Mouse (Mus musculus) cerebellum, adult 9-10 months (tissue): Measurements from ENCODE around the gene P2rx7.
"Not testable (repeated sequence)": the region's sequence is repeated elsewhere in the genome, so short reads cannot be mapped to it uniquely, and the experiment has no call there.

Experiments used
- DNase-seq: peaks from one replicate; pipeline ENCODE4 v3.0.0; 2022

The P2rx7 gene

GRCm38 (mm10) chr5:122647256-122647924, 3.7 kb downstream of the P2rx7 start:
- DNase-seq, result no peak

- not testable (repeated sequence) for DNase-seq
These were observed 4.3 kb downstream of the P2rx7 start for GRCm38 (mm10) chr5:122647952-122648374.

- no peak for DNase-seq
These were observed 5.6 kb downstream of the P2rx7 start for GRCm38 (mm10) chr5:122649264-122649663.

GRCm38 (mm10) chr5:122650100-122650499, 6.4 kb downstream of the P2rx7 start:
- DNase-seq, result no peak

- DNase-seq, result no peak
These were observed 8.8 kb downstream of the P2rx7 start for GRCm38 (mm10) chr5:122652506-122652905.

- DNase-seq, result no peak
These were observed 9.4 kb downstream of the P2rx7 start for GRCm38 (mm10) chr5:122653112-122653445.

GRCm38 (mm10) chr5:122653446-122654267, 9.9 kb downstream of the P2rx7 start:
- peak; percentile 89 for DNase-seq

- DNase-seq, result no peak
These were observed 10.5 kb downstream of the P2rx7 start for GRCm38 (mm10) chr5:122654268-122654573.

- no peak for DNase-seq
These were observed 13.1 kb downstream of the P2rx7 start for GRCm38 (mm10) chr5:122656808-122657207.

GRCm38 (mm10) chr5:122662501-122662900, 18.8 kb downstream of the P2rx7 start:
- no peak for DNase-seq

GRCm38 (mm10) chr5:122665036-122665435, 21.3 kb downstream of the P2rx7 start:
- no peak for DNase-seq

- DNase-seq, result no peak
These were observed 25.5 kb downstream of the P2rx7 start for GRCm38 (mm10) chr5:122668981-122669897.

GRCm38 (mm10) chr5:122671641-122672040, 27.9 kb downstream of the P2rx7 start:
- peak; percentile 78 for DNase-seq

- DNase-seq, result peak; percentile 64
These were observed 28.6 kb downstream of the P2rx7 start for GRCm38 (mm10) chr5:122672298-122672697.

- no peak for DNase-seq
These were observed 32.3 kb downstream of the P2rx7 start for GRCm38 (mm10) chr5:122676002-122676401.

GRCm38 (mm10) chr5:122677983-122678382, 34.3 kb downstream of the P2rx7 start:
- no peak for DNase-seq

- peak; percentile 91 for DNase-seq
These were observed 36.2 kb downstream of the P2rx7 start for GRCm38 (mm10) chr5:122679881-122680280.

- no peak for DNase-seq
These were observed 37.6 kb downstream of the P2rx7 start for GRCm38 (mm10) chr5:122681276-122681675.

- DNase-seq, result no peak
These were observed 40.2 kb downstream of the P2rx7 start for GRCm38 (mm10) chr5:122683926-122684325.

- no peak for DNase-seq
These were observed 43.7 kb downstream of the P2rx7 start for GRCm38 (mm10) chr5:122687391-122687790.

- DNase-seq, result no peak
These were observed 45.4 kb downstream of the P2rx7 start for GRCm38 (mm10) chr5:122689153-122689552.

- no peak for DNase-seq
These were observed 46.8 kb downstream of the P2rx7 start for GRCm38 (mm10) chr5:122690486-122690885.

GRCm38 (mm10) chr5:122693431-122694207, 49.9 kb downstream of the P2rx7 start:
- no peak for DNase-seq
